Mouse (Mus musculus) CH12.LX (cell line): ENCODE data around the gene Igf1r.
A peak's percentile ranks its signal among the peaks of the same experiment; 100 is the strongest.
"Not testable (repeated sequence)": the region's sequence is repeated elsewhere in the genome, so short reads cannot be mapped to it uniquely, and the experiment has no call there.

Source experiments
- CHD1 ChIP-seq: IDR thresholded peaks from 2 replicates; pipeline ENCODE4 v1.6.1; 2012; ENCODE audit warnings: low read depth, low read length, improper control_type of control experiment, inconsistent platforms
- CTCF ChIP-seq, 2 experiments: IDR thresholded peaks in 1 of 2; conservative IDR thresholded peaks in 1 of 2; 2 replicates each; pipeline ENCODE4 v1.5.1; 2011 to 2012; ENCODE audit warnings: low read depth in 2 of 2, low read length in 2 of 2, improper control_type of control experiment in 1 of 2, inconsistent platforms in 1 of 2, mild to moderate bottlenecking in 1 of 2, moderate library complexity in 1 of 2
- E2F4 ChIP-seq: IDR thresholded peaks from 2 replicates; pipeline ENCODE4 v1.6.1; 2011; ENCODE audit warnings: low read depth, low read length, improper control_type of control experiment; ENCODE audit not compliant: insufficient replicate concordance
- KAT2A ChIP-seq: IDR thresholded peaks from 2 replicates; pipeline ENCODE4 v1.6.1; 2012; ENCODE audit warnings: low read length, improper control_type of control experiment, inconsistent platforms; ENCODE audit not compliant: insufficient replicate concordance
- TBP ChIP-seq: conservative IDR thresholded peaks from 2 replicates; pipeline ENCODE4 v1.6.1; 2011; ENCODE audit warnings: low read depth, low read length, improper control_type of control experiment

DNA sequence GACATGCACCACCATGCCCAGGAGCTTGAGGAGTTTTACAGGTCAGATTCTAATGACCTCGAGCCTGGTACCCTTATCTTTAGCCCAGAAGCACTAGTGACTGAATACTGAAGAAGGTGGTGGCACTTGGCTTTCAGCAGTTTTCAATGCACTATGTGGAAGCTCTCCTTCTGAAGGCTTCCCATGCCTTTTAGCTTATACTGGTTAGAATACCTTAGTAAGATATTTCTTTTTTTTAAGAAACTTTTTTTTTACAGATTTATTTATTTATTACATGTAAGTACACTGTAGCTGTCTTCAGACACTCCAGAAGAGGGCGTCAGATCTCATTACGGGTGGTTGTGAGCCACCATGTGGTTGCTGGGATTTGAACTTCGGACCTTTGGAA, 330.5 kb downstream of the Igf1r start:
- not testable (repeated sequence) for TF ChIP-seq E2F4, TBP, KAT2A
- TF ChIP-seq CTCF (conservative IDR thresholded peaks at IDR 0.05 in 1 of 2, IDR thresholded peaks at IDR 0.05 in 1 of 2; ENCODE audit: low read depth in 2 of 2, low read length in 2 of 2), result peak in 1 of 2 experiments; percentile 32; a peak in 1 of 4 replicates
- peak; percentile 89; the same call in 1 of the 2 replicates for TF ChIP-seq CHD1
